Mouse (Mus musculus): Measurements from ENCODE around the gene Krtap10-4.
"Not testable (repeated sequence)": the region's sequence is repeated elsewhere in the genome, so short reads cannot be mapped to it uniquely, and the experiment has no call there.

DNA sequence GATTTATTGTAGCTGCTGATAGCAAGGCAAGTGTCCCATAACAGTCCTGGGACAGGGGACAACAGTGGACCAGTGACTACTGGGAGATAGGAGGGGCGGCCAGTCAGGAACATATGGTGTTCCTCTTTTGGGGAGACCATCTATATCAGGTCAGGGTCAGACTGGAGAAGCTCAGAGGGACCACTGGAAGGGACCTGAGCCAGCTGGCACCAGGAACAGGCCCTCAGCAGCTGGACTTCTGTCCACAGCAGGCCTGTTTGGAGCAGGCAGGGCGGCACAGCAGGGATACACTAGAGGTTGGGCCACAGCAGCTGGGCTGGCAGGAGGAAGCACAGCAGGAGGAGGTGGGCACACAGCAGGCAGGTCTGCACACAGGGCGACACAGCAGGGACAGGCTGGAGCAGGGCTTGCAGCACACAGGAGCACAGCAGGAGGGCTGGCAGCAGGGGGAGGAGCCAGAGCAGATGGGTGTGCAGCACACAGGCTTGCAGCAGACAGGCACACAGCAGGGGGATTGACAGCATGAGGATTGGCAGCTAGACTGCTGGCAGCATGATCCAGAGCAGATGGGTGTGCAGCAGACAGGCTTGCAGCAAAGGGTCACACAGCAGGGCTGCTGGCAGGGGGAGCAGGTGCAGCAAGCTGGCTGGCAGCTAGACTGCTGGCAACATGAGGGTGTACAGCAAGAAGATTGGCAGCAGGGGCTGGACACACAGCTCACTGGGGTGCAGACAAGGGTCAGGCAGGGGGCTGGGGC, 28.6 kb downstream of the Krtap10-4 start:
- TF ChIP-seq CTCF (IDR thresholded peaks at IDR 0.05; ENCODE audit: insufficient read depth, low read length); POLR2A (IDR thresholded peaks at IDR 0.05; ENCODE audit: borderline replicate concordance, extremely low read depth, low read depth, low read length): not testable (repeated sequence)
